Mouse (Mus musculus) myocyte (in vitro differentiated cells): ENCODE measurements around the gene Ypel3. TPM values are rescaled to one million over a fixed set of nuclear protein-coding genes. Genes with fewer than 3 reads are reported as not detected.

Experiments
- H3K27me3 ChIP-seq: one replicate; pipeline ENCODE4 v1.6.1; 2011; ENCODE audit not compliant: control insufficient read depth, insufficient read depth, insufficient read length
- H3K36me3 ChIP-seq: one replicate; pipeline ENCODE4 v1.6.1; 2011; ENCODE audit not compliant: control insufficient read depth, insufficient read depth
- H3K4me2 ChIP-seq: one replicate; pipeline ENCODE4 v1.6.1; 2011; ENCODE audit warnings: low read depth, control low read depth
- H3K4me3 ChIP-seq: one replicate; pipeline ENCODE4 v1.5.1; 2011; ENCODE audit warnings: mild to moderate bottlenecking, control low read depth, moderate library complexity
- H3K79me2 ChIP-seq: one replicate; pipeline ENCODE4 v1.6.1; 2011; ENCODE audit not compliant: control insufficient read depth, insufficient read depth
- H3ac ChIP-seq: one replicate; pipeline ENCODE4 v1.6.1; 2011; ENCODE audit not compliant: control insufficient read depth, insufficient read length
- CEBPB ChIP-seq: IDR thresholded peaks from 2 replicates; pipeline ENCODE4 v1.6.1; 2011; ENCODE audit warnings: mild to moderate bottlenecking, moderate library complexity; ENCODE audit not compliant: poor library complexity, insufficient read depth, severe bottlenecking
- E2F4 ChIP-seq: IDR thresholded peaks from one replicate; pipeline ENCODE4 v1.6.1; 2011; ENCODE audit warnings: mild to moderate bottlenecking, control low read depth, moderate library complexity; ENCODE audit not compliant: insufficient read depth
- MAX ChIP-seq: IDR thresholded peaks from one replicate; pipeline ENCODE4 v1.6.1; 2011; ENCODE audit warnings: low read depth, mild to moderate bottlenecking, control low read depth
- MYOD1 ChIP-seq, 3 experiments: IDR thresholded peaks; one replicate each; pipeline ENCODE4 v1.6.1; 2011; ENCODE audit warnings: control low read depth in 2 of 3, low read depth in 2 of 3, mild to moderate bottlenecking in 2 of 3, moderate library complexity in 1 of 3; ENCODE audit not compliant: insufficient read length in 2 of 3, control insufficient read depth in 1 of 3
- MYOG ChIP-seq, 3 experiments: IDR thresholded peaks; one replicate each; pipeline ENCODE4 v1.6.1; 2011; ENCODE audit warnings: control low read depth in 2 of 3, low read depth in 2 of 3, mild to moderate bottlenecking in 2 of 3; ENCODE audit not compliant: insufficient read length in 2 of 3, control insufficient read depth in 1 of 3, insufficient read depth in 1 of 3
- POLR2A ChIP-seq: IDR thresholded peaks from one replicate; pipeline ENCODE4 v1.6.1; 2011; ENCODE audit warnings: low read depth, mild to moderate bottlenecking, control low read depth, moderate library complexity; ENCODE audit not compliant: insufficient read length
- POLR2AphosphoS2 ChIP-seq: IDR thresholded peaks from one replicate; pipeline ENCODE4 v1.6.1; 2011; ENCODE audit warnings: low read depth, control low read depth; ENCODE audit not compliant: insufficient read length
- REST ChIP-seq: IDR thresholded peaks from one replicate; pipeline ENCODE4 v1.6.1; 2011; ENCODE audit warnings: mild to moderate bottlenecking, control low read depth, moderate library complexity; ENCODE audit not compliant: insufficient read depth, insufficient read length
- SRF ChIP-seq: IDR thresholded peaks from one replicate; pipeline ENCODE4 v1.6.1; 2011; ENCODE audit warnings: low read depth; ENCODE audit not compliant: control insufficient read depth, insufficient read length
- TCF12 ChIP-seq: IDR thresholded peaks from one replicate; pipeline ENCODE4 v1.6.1; 2011; ENCODE audit warnings: mild to moderate bottlenecking, control low read depth; ENCODE audit not compliant: poor library complexity, insufficient read depth, severe bottlenecking
- TCF3 ChIP-seq: IDR thresholded peaks from one replicate; pipeline ENCODE4 v1.6.1; 2011; ENCODE audit warnings: low read depth, control low read depth; ENCODE audit not compliant: insufficient read length
- USF1 ChIP-seq: IDR thresholded peaks from one replicate; pipeline ENCODE4 v1.6.1; 2011; ENCODE audit warnings: low read depth, mild to moderate bottlenecking, control low read depth, moderate library complexity
- polyA plus RNA-seq: library from polyadenylated mRNA; unstranded; fragments of >200 nt; fragmentation: generic; extraction: Trizol; gene quantifications from one replicate; pipeline ENCODE4 v1.2.1, GENCODE M21; 2012; ENCODE audit warnings: missing spikeins

Ypel3 gene
- polyA plus RNA-seq, 1 experiment, result 82.2 TPM

DNA sequence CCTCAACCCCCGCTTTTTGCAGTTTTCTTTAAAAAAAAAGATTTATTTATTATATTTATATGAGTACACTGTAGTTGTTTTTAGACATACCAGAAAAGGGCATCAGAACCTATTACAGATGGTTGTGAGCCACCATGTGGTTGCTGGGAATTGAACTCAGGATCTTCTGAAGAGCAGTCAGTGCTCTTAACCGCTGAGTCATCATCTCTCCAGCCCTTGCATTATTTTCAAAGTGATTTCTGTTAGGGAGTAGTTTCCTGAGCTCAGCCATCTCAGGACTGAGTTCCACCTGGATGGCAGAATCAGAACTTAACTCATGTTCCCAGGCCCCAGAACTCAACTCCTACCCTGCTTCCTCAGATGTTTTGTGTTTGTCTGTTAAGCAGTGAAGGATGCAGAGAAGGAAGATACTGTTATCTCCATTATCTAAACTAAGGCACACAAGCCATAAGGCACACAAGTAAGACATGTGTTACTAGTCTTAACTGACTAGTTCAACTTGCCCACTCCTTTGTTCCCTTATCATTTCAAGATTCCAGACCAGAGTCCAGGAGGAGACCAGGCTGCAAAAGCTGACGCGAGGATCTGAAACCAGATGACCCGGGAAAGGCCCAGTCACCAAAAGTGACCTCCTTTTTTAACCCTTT is 33.1 kb downstream of the Ypel3 start:
- H3K27me3 ChIP-seq, result no peaks in the 10 kb centered on the region
- peak overlapping the region; percentile 65 for H3K4me3 ChIP-seq
- peak overlapping the region; percentile 21 for H3ac ChIP-seq
- TF ChIP-seq MYOD1 (IDR thresholded peaks at IDR 0.05; ENCODE audit: control insufficient read depth in 1 of 3, insufficient read length in 2 of 3, low read depth in 2 of 3), result no peak
- TF ChIP-seq POLR2AphosphoS2, result no peak
- TF ChIP-seq E2F4, result no peak
- TF ChIP-seq REST, result no peak
- no peak for TF ChIP-seq MAX
- TF ChIP-seq USF1, result no peak
- TF ChIP-seq SRF, result no peak
- TF ChIP-seq TCF12, result no peak
- TF ChIP-seq TCF3, result no peak
- TF ChIP-seq POLR2A, result no peak
- TF ChIP-seq CEBPB, result no peak
- TF ChIP-seq MYOG (IDR thresholded peaks at IDR 0.05; ENCODE audit: control insufficient read depth in 1 of 3, insufficient read depth in 1 of 3, insufficient read length in 2 of 3, low read depth in 2 of 3), result no peak
- H3K36me3 ChIP-seq, result no peaks in the 10 kb centered on the region
- no peaks in the 10 kb centered on the region for H3K79me2 ChIP-seq
- peak overlapping the region; percentile 67 for H3K4me2 ChIP-seq

DNA sequence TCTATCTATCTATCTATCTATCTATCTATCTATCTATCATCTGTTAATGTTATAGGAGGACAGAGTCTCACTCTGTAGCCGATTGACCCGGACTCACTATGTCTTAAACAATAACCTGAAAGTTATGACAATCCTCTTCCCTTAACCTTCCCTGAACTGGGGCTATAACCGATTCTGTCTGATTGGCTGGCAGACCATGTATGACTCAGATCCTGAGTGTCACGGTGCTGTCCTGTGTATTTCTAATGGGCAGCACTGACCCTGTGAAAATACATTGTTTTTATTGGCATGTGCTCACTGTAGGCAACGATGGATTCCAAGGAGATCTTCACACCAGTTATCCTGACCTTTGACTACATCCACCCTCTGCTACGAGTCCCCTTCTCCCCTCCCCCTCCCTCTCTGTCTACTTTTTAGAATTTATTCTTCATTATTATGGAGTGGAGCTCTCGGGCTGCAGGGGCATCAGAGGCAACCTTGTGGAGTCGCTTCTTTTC is 39.0 kb downstream of the Ypel3 start:
- H3ac ChIP-seq, result no peak overlapping the region
- H3K4me3 ChIP-seq, result no peak overlapping the region
- H3K36me3 ChIP-seq, result no peaks in the 10 kb centered on the region
- TF ChIP-seq TCF12, result no peak
- no peak for TF ChIP-seq MYOD1 (IDR thresholded peaks at IDR 0.05; ENCODE audit: control insufficient read depth in 1 of 3, insufficient read length in 2 of 3, low read depth in 2 of 3)
- no peak for TF ChIP-seq MYOG (IDR thresholded peaks at IDR 0.05; ENCODE audit: control insufficient read depth in 1 of 3, insufficient read depth in 1 of 3, insufficient read length in 2 of 3, low read depth in 2 of 3)
- no peak for TF ChIP-seq POLR2AphosphoS2
- TF ChIP-seq REST, result no peak
- no peak for TF ChIP-seq CEBPB
- no peak for TF ChIP-seq POLR2A
- TF ChIP-seq TCF3, result no peak
- TF ChIP-seq SRF, result no peak
- TF ChIP-seq USF1, result no peak
- TF ChIP-seq MAX, result no peak
- no peak for TF ChIP-seq E2F4
- no peak overlapping the region for H3K4me2 ChIP-seq
- H3K79me2 ChIP-seq, result no peaks in the 10 kb centered on the region
- H3K27me3 ChIP-seq, result no peaks in the 10 kb centered on the region

DNA sequence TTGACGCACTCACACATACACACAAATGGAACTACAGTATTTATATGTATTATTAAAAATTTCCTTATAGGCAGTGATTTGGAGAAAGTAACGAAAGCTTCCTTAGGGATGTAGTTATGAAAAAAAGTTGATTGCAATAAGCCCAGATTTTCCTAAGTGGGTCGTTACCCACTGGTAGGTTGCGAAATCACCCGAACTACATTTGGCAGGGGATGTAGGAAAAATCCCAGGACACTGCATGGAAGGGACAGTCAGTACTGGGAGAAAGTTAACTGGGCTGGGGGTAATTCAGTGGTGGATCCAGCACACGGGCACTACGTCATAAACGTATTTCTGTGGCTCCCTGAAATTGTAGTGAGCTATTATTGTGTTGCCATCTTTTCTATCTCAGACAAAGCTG is 39.7 kb downstream of the Ypel3 start:
- Histone ChIP-seq H3K4me3 (no peak overlapping the region), H3K36me3 (no peaks in the 10 kb centered on the region), H3ac (no peak overlapping the region), H3K4me2 (no peak overlapping the region), H3K79me2 (no peaks in the 10 kb centered on the region), H3K27me3 (no peaks in the 10 kb centered on the region)
- TF ChIP-seq POLR2AphosphoS2 (no peak), MAX (no peak), MYOG (IDR thresholded peaks at IDR 0.05; ENCODE audit: control insufficient read depth in 1 of 3, insufficient read depth in 1 of 3, insufficient read length in 2 of 3, low read depth in 2 of 3) (no peak), REST (no peak)

DNA sequence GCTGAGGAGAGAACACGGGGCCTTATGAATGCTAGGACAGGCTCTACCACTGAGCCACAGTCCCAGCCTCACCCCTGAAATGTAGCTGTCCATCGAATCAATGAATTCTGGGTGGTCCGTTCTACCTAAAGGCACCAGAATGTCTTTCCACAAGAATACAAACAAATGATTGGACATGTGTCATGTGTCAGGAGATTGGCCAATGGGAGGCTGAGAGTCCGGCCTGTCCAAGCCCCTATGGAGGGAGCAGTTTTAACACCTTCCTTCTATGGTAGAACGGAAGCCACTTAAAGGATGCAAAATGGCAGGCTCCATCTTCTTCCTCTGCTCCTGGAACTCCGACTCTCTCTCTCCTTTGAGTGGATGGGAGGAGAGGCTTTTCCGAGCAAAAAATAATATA is 40.8 kb downstream of the Ypel3 start:
- Histone ChIP-seq H3K27me3 (peaks cover 4% of the 10 kb centered on the region), H3K36me3 (no peaks in the 10 kb centered on the region), H3K79me2 (no peaks in the 10 kb centered on the region), H3K4me3 (no peak overlapping the region), H3K4me2 (no peak overlapping the region), H3ac (no peak overlapping the region)
- TF ChIP-seq MAX (no peak), TCF12 (no peak), CEBPB (no peak), USF1 (no peak), POLR2A (no peak), SRF (no peak), MYOD1 (IDR thresholded peaks at IDR 0.05; ENCODE audit: control insufficient read depth in 1 of 3, insufficient read length in 2 of 3, low read depth in 2 of 3) (no peak), REST (no peak), TCF3 (no peak), E2F4 (no peak), MYOG (IDR thresholded peaks at IDR 0.05; ENCODE audit: control insufficient read depth in 1 of 3, insufficient read depth in 1 of 3, insufficient read length in 2 of 3, low read depth in 2 of 3) (no peak), POLR2AphosphoS2 (no peak)

DNA sequence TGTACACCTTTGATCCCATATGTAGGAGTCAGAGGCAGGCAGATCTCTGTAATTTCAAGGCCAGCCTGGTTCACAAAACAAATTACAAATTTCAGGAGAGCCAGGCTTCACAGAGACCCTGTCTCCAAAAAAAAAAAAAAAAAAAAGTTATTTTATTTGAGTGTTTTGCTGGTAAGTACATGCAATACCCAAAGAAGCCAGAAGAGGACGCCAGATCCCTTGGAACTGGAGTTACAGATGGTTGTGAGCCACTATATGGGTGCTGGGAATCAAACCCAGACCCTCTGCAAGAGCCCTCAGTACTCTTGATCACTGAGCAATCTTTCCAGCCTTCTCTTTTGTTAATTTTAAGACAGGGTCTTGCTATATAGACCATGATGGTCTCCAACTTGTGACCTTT is 42.1 kb downstream of the Ypel3 start:
- Histone ChIP-seq H3K79me2 (no peaks in the 10 kb centered on the region), H3K36me3 (no peaks in the 10 kb centered on the region), H3K27me3 (peaks cover 16% of the 10 kb centered on the region), H3ac (no peak overlapping the region), H3K4me2 (no peak overlapping the region), H3K4me3 (no peak overlapping the region)
- no peak for TF ChIP-seq USF1
- no peak for TF ChIP-seq POLR2A
- TF ChIP-seq MYOD1 (IDR thresholded peaks at IDR 0.05; ENCODE audit: control insufficient read depth in 1 of 3, insufficient read length in 2 of 3, low read depth in 2 of 3), result no peak
- TF ChIP-seq E2F4, result no peak
- TF ChIP-seq POLR2AphosphoS2, result no peak
- no peak for TF ChIP-seq MYOG (IDR thresholded peaks at IDR 0.05; ENCODE audit: control insufficient read depth in 1 of 3, insufficient read depth in 1 of 3, insufficient read length in 2 of 3, low read depth in 2 of 3)
- TF ChIP-seq SRF, result no peak
- TF ChIP-seq CEBPB, result no peak
- no peak for TF ChIP-seq TCF12
- TF ChIP-seq MAX, result no peak
- no peak for TF ChIP-seq REST
- TF ChIP-seq TCF3, result no peak
